Mouse (Mus musculus): Measurements from ENCODE around the gene Zscan29.

Zscan29 gene

GRCm38 (mm10) chr2:121170980-121171742 is at the start of gene Zscan29:
TSS of gene Zscan29 (minus strand) at chr2:121171125.
- peak; percentile 93 for DNase-seq

- no peak for DNase-seq
Measured at GRCm38 (mm10) chr2:121219994-121220393, 49.1 kb upstream of the Zscan29 start.

DNA sequence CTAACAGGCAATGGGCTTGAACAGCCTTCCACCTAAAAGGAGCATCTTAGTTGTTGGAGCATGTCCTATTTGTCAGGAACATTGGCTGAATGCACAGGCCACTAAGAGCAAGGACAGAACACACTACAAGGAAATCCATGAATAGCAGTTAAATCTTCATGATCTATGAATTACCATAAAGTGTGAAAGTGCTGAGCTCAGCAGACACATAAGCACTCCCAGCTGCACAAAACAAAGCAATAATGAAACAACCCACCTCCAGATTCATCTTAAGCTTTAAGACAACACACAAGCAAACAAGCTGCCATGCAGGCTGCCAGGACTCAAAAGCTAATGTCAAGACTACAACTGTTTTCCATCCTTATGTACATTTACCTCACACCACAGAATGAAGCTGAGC is 48.3 kb upstream of the Zscan29 start:
- DNase-seq: no peak

GRCm38 (mm10) chr2:121214491-121214890 is 43.6 kb upstream of the Zscan29 start:
- DNase-seq: peak; percentile 21

GRCm38 (mm10) chr2:121206541-121206940 is 35.6 kb upstream of the Zscan29 start:
- DNase-seq: no peak

DNA sequence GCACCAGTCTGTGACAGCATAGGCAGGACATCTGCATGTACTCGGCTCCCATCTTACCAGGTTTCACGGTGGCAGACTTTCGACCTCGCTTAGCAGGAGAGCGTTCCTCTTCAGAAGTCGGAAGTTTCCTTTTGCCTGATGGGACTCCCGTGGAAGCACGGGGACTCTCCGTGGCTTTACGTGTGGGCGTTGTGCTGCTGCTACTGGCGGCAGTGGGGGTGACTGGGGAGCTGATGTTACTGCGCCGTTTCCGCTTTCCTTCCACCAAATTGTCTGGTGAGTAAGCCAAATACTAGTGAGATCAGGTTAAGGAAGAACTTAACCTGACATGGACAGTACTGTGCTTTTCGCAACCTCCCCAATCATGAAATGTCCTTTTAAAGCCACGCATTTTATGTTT is 33.4 kb upstream of the Zscan29 start:
- no peak for DNase-seq

- DNase-seq: no peak
Measured at GRCm38 (mm10) chr2:121195466-121195865, 24.5 kb upstream of the Zscan29 start.

GRCm38 (mm10) chr2:121188530-121188929 is 17.6 kb upstream of the Zscan29 start:
- DNase-seq: no peak

DNA sequence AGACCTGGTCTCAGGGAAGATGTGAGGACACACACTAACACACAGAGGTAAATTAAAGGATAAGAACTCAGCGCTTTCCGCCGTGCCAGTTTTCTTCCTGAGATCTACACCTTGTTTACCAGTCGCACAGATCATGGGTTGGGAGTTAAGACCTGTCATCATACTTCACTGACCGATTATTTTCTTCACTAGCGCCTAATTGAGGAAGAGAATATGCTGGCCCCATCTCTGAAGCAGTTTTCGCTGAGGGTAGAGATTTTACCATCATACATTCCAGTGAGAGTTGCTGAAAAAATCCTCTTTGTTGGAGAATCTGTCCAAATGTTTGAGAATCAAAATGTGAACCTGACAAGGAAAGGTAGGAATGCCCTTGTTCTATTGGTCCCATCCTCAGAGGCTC is 13.2 kb upstream of the Zscan29 start:
- no peak for DNase-seq

DNA sequence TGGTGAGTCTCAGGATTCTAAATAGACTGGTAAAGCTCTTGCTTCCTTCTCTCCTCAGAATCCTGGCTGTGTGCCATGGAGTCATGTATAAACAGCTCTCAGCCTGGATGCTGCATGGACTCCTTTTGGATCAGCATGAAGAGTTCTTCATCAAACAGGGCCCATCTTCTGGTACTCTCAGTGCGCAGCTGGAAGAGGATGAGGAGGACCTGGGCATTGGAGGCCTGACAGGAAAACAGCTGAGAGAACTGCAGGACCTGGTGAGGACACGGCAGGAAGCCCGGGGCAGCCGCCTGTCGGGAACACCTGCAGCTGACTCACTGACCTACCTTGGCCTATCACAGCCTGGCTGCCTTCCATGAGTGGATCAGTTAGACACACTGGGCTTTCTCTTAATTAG is 12.5 kb upstream of the Zscan29 start:
- peak; percentile 14 for DNase-seq

- no peak for DNase-seq
Measured at GRCm38 (mm10) chr2:121178828-121179479, 8.0 kb upstream of the Zscan29 start.

GRCm38 (mm10) chr2:121170481-121170971 is 399 bp downstream of the Zscan29 start, which contains the start of gene Tubgcp4:
TSS of gene Tubgcp4 (plus strand) at chr2:121170654.
- DNase-seq: peak; percentile 63

DNA sequence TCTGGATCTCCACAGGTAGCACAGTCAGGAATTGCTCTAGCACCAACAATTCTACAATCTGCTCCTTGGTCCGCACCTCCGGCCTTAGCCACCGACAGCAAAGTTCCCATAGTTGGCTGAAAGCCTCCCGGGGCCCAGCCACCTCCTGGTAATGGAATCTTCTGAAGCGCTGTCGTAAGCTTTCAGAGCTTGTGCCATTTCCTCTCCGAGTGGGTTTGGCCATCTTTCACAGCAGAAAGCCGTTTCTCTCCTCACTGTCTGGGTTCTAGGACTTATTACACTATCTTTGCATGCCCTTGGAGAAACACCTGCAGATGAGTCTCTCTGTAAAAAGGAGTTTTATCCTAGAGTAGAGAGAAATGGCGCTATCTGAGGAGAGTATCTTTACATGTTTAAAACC is 1.0 kb downstream of the Zscan29 start:
- DNase-seq: peak; percentile 44

DNA sequence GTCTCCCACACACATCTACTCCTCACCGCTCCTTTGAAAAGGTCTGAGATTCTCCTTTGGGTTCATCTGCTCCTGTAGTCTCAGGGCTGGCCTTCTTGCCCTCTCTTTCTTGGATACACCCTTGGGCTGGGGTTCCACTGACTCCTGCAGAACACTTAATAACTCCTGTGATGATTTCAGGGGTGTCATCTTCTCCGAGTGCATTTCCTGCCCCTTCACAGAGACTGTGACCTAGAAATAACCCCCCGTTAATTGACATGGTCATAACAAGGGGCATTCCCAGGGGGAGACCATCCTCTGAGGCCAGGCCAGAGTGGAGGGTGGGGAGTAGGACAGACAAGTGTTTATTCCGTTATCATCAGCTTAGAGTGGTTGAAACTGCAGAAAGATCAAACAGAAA is 1.8 kb downstream of the Zscan29 start:
- no peak for DNase-seq

DNA sequence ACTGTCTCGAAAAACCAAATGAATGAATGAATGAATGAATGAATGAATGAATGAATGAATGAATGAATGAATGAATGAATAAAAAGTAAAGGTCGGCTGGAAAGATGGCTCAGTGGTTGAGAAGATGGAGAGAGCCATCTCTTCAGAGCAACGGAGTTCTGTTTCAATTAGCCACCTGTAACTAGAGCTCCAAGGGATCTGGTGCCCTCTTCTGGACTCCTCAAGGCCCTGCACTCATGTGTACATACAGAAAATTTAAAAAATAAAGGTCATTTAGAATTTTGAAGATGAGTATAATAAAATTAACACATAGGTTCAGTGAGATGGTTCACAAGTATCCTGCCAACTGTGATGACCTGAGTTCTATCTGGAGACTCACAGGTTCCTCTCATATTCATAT is 17.8 kb downstream of the Zscan29 start:
- DNase-seq: no peak

DNA sequence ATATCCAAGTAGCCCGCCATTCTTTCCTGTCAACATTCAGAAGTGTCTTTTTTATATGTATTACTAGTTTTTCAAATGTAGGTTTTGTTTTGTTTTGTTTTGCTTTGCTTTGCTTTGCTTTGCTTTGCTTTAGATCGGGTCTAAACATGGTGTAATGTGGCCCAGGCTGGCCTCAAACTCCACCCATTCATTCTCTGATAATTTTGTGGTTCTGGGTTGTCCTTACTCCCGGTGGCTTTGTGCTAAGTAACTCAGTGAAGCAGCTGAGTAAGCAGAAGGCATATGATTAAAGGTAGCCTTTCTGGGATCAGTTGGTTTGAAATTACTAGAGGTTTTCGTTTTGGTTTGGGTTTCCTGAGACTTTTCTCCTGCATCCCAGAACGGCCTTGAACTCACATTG is 21.2 kb downstream of the Zscan29 start:
- DNase-seq: no peak

DNA sequence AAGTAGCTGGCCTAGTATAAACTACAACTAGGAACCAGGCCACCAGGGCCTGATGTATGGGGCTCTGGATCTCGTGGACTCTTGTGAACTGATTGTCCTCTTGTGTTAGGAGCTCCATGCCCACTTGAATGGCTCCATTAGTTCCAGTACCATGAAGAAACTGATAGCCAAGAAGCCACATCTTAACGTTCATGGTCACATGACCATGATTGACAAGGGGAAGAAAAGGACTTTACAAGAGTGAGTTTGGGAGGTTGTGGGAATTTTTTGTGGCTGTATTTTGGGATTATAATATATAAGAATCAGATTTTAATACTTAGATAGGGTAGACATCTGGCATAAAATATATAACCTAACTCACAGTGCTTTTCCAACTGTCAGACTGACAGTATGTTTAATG is 28.5 kb downstream of the Zscan29 start:
- no peak for DNase-seq

DNA sequence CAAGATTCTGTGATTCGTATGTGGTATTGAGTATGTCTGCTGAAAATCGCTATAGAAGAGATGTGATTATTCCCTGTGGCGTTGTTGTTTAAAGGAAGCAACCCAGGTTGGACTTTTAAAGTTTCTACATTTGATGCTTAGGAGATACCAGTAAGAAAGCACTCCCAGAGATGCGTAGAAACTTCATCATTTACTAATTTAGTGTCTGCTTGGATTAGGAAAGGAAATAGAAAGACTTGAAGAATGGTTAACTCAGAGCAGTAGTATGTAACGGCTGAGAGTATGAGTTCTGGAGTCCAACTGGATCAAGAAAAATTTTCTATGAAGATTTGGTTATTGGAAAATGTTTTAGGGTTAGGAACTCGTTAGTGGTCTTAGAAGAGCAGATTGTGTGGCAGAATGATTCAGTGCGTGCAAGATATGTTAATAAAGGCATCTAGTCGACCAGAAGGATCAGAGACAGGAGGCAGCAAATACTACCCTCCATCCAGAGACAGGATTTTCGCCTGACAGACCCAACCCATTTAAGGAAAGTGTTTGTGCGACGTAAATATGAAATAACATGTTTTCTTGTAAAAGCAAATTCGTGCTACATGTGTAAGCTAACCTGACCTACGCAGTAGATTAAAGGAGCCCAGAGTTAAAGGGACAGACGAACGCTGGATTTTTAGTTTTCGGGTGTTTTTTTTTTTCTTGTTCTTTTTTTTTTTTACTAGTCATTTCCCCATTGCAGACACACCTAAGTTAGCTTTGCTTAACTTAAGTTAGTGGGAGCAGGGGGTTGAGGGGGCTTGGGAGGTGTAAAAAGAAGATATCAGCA is 29.5 kb downstream of the Zscan29 start:
- DNase-seq: no peak

DNA sequence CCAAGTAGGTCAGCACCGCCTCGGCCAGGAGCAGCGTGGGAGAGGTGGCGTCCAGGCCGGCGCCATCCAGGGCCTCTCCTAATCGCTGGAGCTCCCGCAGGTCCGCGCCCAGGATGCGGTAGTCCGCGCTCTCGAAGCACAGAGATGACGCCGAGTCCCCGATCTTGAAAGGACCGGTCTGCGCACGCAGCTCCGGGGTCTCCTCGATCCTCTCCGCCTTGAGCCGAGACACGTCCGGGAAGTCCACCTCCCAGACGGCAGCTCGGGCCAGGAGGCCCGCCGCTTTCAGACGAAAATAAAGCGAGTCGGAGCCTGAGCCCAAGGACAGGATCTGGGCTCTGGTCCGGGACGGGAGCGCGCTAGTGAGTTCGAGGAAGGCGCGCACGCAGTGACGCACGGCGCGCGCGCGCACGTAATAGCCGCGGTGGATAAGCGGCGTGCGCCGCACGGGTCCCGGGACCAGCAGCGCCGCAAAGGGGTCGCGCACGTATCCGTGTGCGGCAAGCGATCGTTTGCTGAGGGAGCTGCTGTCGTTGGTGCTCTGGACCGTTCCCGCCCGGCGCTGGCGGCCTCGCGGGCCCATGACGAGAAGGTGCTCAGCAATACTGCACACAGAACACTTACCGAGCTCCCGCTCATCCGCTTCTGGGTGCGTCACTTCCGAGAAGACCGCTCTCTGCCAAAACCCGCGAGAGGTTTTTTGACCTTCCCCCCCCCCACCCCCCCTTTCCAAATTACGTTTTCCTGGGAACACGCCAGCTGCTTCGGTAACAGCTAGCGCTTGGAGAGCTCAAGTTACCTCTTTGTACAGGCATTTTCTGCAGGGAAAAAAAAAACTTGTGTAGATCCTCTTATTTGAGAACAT is 30.7 kb downstream of the Zscan29 start, which contains the start of the genes Adal and Lcmt2:
Adal (plus strand) TSS at position 411 of the 865 bp plus-strand sequence.
Lcmt2 (minus strand) TSS at position 636 of the 865 bp plus-strand sequence.
- peak; percentile 91 for DNase-seq

- DNase-seq: peak; percentile 61
Measured at GRCm38 (mm10) chr2:121139266-121140017, 31.5 kb downstream of the Zscan29 start.

DNA sequence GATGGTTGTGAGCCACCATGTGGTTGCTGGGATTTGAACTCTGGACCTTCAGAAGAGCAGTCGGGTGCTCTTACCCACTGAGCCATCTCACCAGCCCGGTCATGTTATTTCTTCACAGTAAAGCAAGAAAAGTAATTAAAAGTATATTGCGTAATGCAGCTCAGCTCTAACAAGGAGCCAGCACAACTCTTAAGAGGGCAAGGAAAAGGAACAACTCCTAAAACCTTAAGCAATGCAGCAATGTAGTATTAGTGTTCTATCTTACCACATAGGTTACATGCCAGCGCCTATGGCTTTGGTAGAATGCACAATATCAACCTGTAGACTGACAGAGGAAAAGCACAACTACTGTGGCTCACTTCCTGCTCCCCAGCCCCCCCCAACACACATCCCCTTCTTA is 33.6 kb downstream of the Zscan29 start:
- DNase-seq: no peak

All from lung, postnatal 10 days (tissue).